Mouse (Mus musculus): ENCODE results near the gene Lrrc56.

- TF ChIP-seq CTCF (IDR thresholded peaks at IDR 0.05; ENCODE audit: control insufficient read depth, insufficient read depth, insufficient read length) (no peak), CEBPB (IDR thresholded peaks at IDR 0.05; ENCODE audit: low read depth) (no peak), MAX (IDR thresholded peaks at IDR 0.05) (no peak), USF1 (IDR thresholded peaks at IDR 0.05; ENCODE audit: low read depth) (no peak), FOSL1 (IDR thresholded peaks at IDR 0.05; ENCODE audit: insufficient read depth, low read length, poor library complexity, severe bottlenecking) (no peak)
Observed at GRCm38 (mm10) chr7:141196619-141197282, 2.8 kb downstream of the Lrrc56 start.
